Mouse (Mus musculus) E14TG2a.4 (cell line): ENCODE data around the gene Gm3269.
"Not testable (repeated sequence)": the region's sequence is repeated elsewhere in the genome, so short reads cannot be mapped to it uniquely, and the experiment has no call there.

Experiments
- CTCF ChIP-seq: conservative IDR thresholded peaks from 2 replicates; pipeline ENCODE4 v1.5.1; 2014; ENCODE audit warnings: low read length
- NANOG ChIP-seq: IDR thresholded peaks from 2 replicates; pipeline ENCODE4 v1.6.1; 2014; ENCODE audit warnings: borderline replicate concordance, low read length, mixed read lengths
- POU5F1 ChIP-seq: IDR thresholded peaks from 2 replicates; pipeline ENCODE4 v1.6.1; 2014; ENCODE audit warnings: low read length, borderline replicate concordance

DNA sequence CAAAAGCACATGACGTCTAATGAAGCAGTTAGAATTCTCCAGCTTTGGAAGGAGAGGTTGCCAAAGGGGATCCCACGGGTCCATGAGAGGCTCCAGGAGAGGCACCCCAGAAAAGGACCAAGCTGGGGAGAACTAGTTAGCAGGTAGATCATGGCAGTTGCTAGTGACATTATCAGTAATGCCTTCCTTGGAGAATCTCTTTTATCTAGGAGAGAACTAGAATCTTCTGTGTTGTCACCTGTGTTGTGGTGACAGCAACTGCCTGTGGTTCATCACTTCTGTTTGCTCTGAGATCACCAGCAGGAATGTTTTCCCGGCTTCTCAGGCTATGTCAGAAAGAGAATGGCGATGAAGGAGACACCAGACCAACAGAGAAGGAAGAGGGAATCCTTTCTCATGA, at the start of gene Gm3269:
- TF ChIP-seq CTCF, NANOG, POU5F1: not testable (repeated sequence)
